Mouse (Mus musculus) C2C12 (cell line): Measurements from ENCODE around the gene Wwp2. TPM values are rescaled to one million over a fixed set of nuclear protein-coding genes. Genes with fewer than 3 reads are reported as not detected.

Experiments used
- H3K27me3 ChIP-seq: one replicate; pipeline ENCODE4 v1.6.1; 2011; ENCODE audit not compliant: control insufficient read depth, insufficient read depth, insufficient read length
- H3K36me3 ChIP-seq: one replicate; pipeline ENCODE4 v1.6.1; 2011; ENCODE audit not compliant: control insufficient read depth, insufficient read depth
- H3K4me3 ChIP-seq: one replicate; pipeline ENCODE4 v1.5.1; 2011; ENCODE audit warnings: mild to moderate bottlenecking, control low read depth; ENCODE audit not compliant: poor library complexity, insufficient read depth, severe bottlenecking
- H3K79me2 ChIP-seq: one replicate; pipeline ENCODE4 v1.6.1; 2011; ENCODE audit not compliant: control insufficient read depth, insufficient read depth
- H3K79me3 ChIP-seq: one replicate; pipeline ENCODE4 v1.6.1; 2011; ENCODE audit warnings: low read depth, control low read depth
- H3ac ChIP-seq: one replicate; pipeline ENCODE3; 2011; ENCODE audit warnings: low read depth; ENCODE audit not compliant: control insufficient read depth, insufficient read length
- CEBPB ChIP-seq: IDR thresholded peaks from one replicate; pipeline ENCODE4 v1.6.1; 2011; ENCODE audit warnings: low read depth, mild to moderate bottlenecking, control low read depth, moderate library complexity
- CTCF ChIP-seq: IDR thresholded peaks from one replicate; pipeline ENCODE4 v1.5.1; 2011; ENCODE audit not compliant: control insufficient read depth, insufficient read depth, insufficient read length
- FOSL1 ChIP-seq: IDR thresholded peaks from one replicate; pipeline ENCODE4 v1.8.0; 2011; ENCODE audit warnings: mild to moderate bottlenecking, low read length; ENCODE audit not compliant: poor library complexity, insufficient read depth, severe bottlenecking
- MAX ChIP-seq: IDR thresholded peaks from one replicate; pipeline ENCODE4 v1.6.1; 2011; ENCODE audit warnings: mild to moderate bottlenecking, control low read depth
- MYOD1 ChIP-seq: IDR thresholded peaks from one replicate; pipeline ENCODE4 v1.6.1; 2011; ENCODE audit warnings: low read depth; ENCODE audit not compliant: control insufficient read depth, insufficient read length
- MYOG ChIP-seq: IDR thresholded peaks from one replicate; pipeline ENCODE4 v1.6.1; 2011; ENCODE audit not compliant: control insufficient read depth, insufficient read length; ENCODE audit errors: extremely low read depth
- USF1 ChIP-seq: IDR thresholded peaks from one replicate; pipeline ENCODE4 v1.6.1; 2011; ENCODE audit warnings: low read depth, mild to moderate bottlenecking, control low read depth, moderate library complexity
- polyA plus RNA-seq: library from polyadenylated mRNA; unstranded; fragments of >200 nt; fragmentation: generic; extraction: Trizol; gene quantifications from one replicate; pipeline ENCODE4 v1.2.1, GENCODE M21; 2012; ENCODE audit warnings: missing spikeins

Gene Wwp2
- polyA plus RNA-seq, 1 experiment: 78.8 TPM

DNA sequence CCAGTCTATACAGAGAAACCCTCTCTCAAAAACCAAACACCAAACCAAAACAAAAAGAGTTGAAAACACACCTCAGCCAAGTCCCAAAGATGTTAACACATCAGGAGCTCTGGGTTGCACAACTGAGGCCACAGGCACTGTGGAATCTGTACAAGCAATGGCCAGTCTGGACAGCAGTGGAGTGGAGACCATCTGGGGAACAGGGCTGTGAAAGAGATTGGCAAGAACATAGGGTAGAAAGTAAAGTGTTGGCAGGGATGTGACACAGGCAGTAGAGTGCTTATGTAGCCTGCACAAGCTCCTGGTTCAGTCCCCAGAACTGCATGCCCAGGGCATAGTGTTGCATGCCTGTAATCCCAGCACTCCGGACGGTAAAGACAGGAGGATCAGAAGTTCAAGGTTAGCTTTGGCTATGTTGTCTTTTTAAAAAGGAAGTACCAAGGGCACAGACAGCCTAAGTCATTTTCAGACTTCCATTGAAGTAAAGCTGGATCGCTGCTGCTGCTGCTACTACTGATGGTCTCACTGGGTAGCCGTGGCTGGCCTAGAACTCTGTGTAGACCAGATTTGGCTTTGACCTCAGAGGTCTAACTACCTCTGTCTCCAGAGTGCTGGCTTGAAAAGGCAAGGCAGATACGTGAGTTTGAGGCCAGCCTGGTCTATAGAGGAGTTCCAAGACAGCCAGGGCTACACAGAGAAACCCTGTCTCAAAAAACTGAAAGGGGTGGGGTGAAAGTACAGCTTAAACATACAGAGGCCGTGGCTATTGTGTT, 79.0 kb downstream of the Wwp2 start:
- Histone ChIP-seq H3K79me2 (no peaks in the 10 kb centered on the region), H3K36me3 (peaks cover 13% of the 10 kb centered on the region), H3K79me3 (no peaks in the 10 kb centered on the region), H3K4me3 (no peak overlapping the region), H3K27me3 (no peaks in the 10 kb centered on the region), H3ac (no peak overlapping the region)
- TF ChIP-seq MYOD1: no peak
- TF ChIP-seq CTCF: no peak

DNA sequence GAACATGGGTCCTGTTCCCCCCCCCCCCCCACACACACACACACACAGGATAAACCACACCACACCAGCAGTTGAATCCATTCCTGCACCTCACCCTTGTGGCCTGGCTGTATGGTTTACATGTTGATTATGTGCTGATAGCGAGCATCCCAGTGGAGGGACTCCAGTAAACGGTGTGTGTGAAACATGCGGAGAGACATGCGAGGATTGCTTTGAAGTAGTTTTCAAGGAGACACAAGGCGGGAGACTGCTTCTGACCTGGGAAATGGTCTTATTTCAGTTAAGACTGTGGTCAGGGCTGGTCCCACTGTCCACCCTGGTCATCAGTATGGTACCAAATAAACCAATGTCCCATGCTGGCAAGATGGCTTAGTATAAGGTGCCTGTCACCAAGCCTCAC, 82.6 kb downstream of the Wwp2 start:
- Histone ChIP-seq H3K36me3 (peaks cover 35% of the 10 kb centered on the region), H3K79me3 (no peaks in the 10 kb centered on the region), H3K79me2 (peaks cover 8% of the 10 kb centered on the region), H3K4me3 (no peak overlapping the region), H3K27me3 (no peaks in the 10 kb centered on the region), H3ac (no peak overlapping the region)
- TF ChIP-seq MYOG (no peak), MYOD1 (no peak), FOSL1 (no peak), CTCF (no peak), USF1 (no peak), MAX (no peak), CEBPB (no peak)

GRCm38 (mm10) chr8:107519860-107520259, 83.7 kb downstream of the Wwp2 start:
- Histone ChIP-seq H3K36me3 (peaks cover 39% of the 10 kb centered on the region), H3ac (no peak overlapping the region), H3K79me2 (peaks cover 8% of the 10 kb centered on the region), H3K4me3 (no peak overlapping the region), H3K27me3 (no peaks in the 10 kb centered on the region), H3K79me3 (no peaks in the 10 kb centered on the region)
- no peak for TF ChIP-seq MYOD1
- no peak for TF ChIP-seq CEBPB

- H3K4me3 ChIP-seq: no peak overlapping the region
- H3ac ChIP-seq: no peak overlapping the region
- peaks cover 8% of the 10 kb centered on the region for H3K79me2 ChIP-seq
- no peak for TF ChIP-seq FOSL1
- TF ChIP-seq USF1: no peak
- TF ChIP-seq MYOG: no peak
- TF ChIP-seq MAX: no peak
- no peak for TF ChIP-seq CEBPB
- no peak for TF ChIP-seq MYOD1
- TF ChIP-seq CTCF: no peak
- peaks cover 54% of the 10 kb centered on the region for H3K36me3 ChIP-seq
- H3K27me3 ChIP-seq: no peaks in the 10 kb centered on the region
- H3K79me3 ChIP-seq: peaks cover 4% of the 10 kb centered on the region
These were observed 85.8 kb downstream of the Wwp2 start for GRCm38 (mm10) chr8:107521788-107522554.

DNA sequence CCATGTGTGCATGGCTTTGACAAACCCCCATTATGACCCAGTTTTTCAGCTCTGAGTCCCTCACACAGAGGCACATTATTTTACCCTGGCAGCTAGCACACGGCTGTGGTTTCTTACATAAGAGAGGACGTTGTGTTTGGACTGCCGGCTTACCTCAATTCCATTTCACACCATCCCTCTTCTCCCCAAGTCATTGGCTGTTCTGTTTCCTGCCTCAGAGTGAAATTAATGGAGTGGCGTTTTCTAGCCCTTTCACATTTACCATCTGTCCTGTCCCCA, 86.3 kb downstream of the Wwp2 start:
- Histone ChIP-seq H3ac (no peak overlapping the region), H3K36me3 (peaks cover 54% of the 10 kb centered on the region), H3K4me3 (no peak overlapping the region), H3K79me3 (peaks cover 4% of the 10 kb centered on the region), H3K79me2 (peaks cover 8% of the 10 kb centered on the region), H3K27me3 (no peaks in the 10 kb centered on the region)
- TF ChIP-seq USF1 (no peak), MYOG (no peak), MYOD1 (no peak), CTCF (no peak), FOSL1 (no peak), MAX (no peak), CEBPB (no peak)

DNA sequence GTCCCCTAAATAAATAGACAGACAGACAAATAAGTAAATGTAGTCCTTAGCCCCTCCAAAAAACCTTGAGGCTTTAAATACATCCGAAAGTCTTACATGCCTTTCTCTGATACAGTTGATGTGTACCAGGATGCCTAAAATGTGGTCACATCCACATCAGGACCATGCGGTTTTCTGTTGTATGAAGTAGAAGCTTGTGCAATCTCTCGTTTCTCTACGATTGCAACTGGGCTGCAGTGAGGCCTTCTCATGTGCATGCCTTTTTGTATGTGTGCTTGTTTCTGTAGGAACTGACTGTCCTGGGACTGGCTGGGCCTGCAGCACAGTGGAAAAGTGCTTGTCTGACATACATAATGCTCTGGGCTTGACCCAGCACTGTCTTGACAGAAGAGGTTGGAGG, 88.4 kb downstream of the Wwp2 start:
- H3K79me2 ChIP-seq: peaks cover 8% of the 10 kb centered on the region
- TF ChIP-seq USF1 (no peak), CEBPB (no peak), MAX (no peak), MYOD1 (no peak), FOSL1 (no peak), MYOG (no peak), CTCF (no peak)

More for the DNA sequence above, 88.4 kb downstream of the Wwp2 start:
- no peaks in the 10 kb centered on the region for H3K27me3 ChIP-seq
- H3K4me3 ChIP-seq: no peak overlapping the region
- H3K36me3 ChIP-seq: peaks cover 41% of the 10 kb centered on the region
- no peak overlapping the region for H3ac ChIP-seq
- H3K79me3 ChIP-seq: peaks cover 4% of the 10 kb centered on the region
